Mouse (Mus musculus) retina, adult 2 months (tissue): ENCODE measurements at regions not wholly inside any gene's neighbourhood (a gene's known extent, or its start where the extent isn't known, plus 50 kb on each side); places are given as distances from the start of the nearest gene placed in this dataset.

Experiments
- DNase-seq: peaks from one replicate; pipeline ENCODE4 v3.0.0-alpha.2; 2012; ENCODE audit warnings: low read depth, low spot score

DNA sequence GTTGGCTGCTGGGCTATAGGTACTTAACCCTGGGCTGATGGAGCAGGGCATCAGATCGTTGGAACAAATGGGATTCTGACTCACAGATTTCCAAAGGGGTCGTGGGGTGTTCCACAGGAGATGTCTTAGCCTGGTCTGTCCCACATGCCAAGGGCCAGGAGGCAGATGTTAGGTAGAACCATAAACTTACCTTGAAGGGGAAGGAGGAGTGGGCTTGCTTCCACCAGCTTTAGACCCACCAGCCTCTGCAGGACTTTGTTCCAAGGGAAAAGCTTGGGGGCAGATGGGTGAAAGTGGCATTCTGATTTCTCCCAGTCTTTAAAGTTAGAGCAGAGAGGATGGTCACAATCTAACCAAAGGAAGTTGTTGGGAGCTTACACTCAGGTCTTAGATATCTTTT is 165.7 kb upstream of the Agap1 start:
- no peak for DNase-seq

DNA sequence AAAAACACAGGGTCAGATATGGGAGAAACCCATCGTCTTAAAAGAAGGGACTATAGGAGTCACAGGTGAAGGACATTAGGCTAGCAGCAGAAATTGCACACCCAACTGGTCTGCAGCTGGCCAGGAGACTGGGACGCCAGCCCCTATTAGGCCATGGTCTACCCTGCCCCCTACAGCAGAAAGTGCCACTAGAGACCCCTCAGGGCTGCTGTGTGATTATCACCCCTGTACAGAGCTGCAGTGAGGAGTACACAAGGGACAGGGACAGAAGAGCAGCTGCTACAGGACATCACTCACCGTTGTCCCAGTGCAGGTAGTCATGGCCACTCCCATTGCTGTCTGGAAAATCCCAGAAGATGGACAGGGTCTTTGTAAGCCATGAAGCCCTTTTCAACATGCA is 157.9 kb upstream of the Agap1 start:
- no peak for DNase-seq

DNA sequence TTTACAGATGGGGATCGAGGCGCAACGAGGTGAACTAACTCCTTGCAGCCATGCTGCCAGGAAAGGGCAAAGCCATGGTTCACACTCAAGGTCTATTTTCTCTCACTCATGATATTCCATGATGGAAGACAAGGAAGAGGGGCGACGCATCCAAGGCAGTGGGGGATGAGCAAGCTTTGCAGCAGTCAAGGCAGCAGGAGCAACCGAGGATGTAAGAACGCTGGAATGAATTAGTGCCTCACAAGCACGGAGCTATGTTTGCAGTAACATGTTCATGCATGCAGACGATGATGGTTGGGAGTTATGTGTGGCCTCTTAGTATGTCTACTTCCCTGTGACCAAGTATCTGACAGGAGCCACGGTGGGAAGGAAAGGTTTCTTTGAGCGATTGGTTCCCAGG is 156.8 kb upstream of the Agap1 start:
- no peak for DNase-seq

DNA sequence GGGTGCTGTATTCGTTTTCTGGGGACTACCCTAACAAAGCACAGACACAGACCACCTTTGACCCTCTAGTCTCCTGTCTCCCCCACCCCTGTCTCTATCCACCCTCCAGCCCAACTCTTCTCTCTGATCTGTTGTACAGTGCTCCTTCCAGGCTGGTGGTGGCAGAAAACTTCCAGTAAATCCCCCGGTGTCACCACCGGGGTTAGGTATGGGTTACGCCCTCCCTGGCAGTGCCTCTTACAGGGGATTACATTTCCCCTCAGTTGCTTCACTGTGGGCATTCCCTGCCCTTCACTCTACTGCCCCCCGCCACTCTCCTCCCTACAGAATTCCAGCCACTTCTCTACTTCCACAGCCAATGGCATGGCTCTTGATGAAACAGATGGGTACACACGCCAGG is 153.5 kb upstream of the Agap1 start:
- DNase-seq = no peak

DNA sequence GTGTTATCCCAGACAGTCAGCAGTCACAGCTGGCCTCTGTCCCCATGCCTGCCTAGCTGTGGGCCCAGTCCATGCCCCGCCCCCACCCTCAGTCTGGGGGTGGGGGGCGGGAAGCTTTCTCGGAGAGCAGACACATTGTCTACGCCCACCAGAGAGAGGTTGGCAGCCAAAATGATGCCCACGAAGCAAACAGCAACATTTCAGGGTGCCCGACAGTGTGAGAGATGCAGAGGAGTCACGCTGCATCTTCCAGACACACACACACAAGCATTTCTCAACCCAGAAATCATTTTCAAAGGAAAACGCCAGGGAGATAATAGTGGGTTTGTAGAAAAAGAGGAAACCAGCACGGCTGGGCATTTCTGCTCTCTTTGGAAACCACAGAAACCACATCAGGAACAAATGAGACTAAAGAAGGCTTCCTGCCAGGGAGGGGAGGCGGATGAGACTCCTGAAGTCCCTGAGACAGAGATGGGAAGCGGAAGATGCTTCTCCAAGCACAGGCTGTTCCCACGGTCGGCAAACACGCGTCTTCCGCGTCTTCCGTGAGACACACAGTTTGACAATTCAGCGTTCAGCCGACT is 152.1 kb upstream of the Agap1 start:
- no peak for DNase-seq

DNA sequence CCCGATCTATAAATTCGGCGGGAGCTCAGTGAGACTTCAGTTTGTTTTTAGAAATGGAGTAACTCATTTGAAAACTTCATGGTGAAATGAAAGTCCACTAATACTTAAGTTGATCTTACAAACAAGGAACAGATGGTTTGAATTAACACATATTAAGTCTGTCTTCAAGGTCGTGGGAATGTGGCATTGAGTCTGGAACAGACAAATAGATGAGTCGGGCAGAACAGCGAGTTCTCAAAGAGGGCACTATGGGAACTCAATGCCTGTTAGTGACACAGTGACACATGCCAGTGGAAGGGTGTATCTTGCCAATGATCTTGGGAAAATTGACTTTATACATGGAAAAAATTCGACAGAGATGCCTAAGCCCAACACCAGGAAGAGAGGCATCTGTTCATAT is 149.4 kb upstream of the Agap1 start:
- no peak for DNase-seq

DNA sequence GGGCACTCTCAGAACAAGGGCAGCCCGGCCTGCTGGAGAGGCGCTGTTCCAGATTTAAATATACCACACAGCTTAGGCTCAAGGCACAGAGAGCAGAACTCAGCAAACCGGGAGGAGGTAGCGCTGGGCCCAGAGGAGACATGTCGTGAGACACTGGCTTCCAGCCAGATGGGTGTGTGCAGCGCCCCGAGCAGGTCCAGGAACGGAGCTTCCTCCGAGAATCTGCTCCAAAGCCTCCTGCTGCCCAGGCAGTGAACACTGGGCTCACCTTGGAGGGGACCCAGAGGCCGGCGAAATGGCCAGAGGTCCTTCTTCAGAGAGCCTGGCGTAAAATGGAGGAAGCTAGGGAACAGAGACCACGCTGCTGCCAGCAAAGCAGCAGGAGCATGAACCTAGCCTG is 145.8 kb upstream of the Agap1 start:
- no peak for DNase-seq

DNA sequence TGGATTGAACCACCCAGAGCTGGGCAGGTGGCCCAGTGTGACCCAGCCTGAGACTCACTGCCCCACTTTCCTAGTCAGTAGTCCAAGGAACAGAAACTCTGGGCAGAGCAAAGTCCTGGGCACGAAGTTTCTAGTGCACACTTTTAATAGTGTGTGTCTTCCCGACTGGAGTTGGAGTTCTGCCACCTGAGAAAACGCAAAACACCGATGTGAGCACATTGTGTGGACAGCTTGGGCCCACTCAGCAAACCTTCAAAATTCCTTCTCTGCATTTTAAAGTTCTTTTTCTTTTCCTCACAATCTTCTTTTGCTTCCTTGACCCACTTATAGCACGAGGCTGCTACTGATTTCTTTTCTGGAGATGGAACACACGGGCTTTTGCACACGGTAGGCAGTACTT is 141.5 kb upstream of the Agap1 start:
- DNase-seq = no peak

DNA sequence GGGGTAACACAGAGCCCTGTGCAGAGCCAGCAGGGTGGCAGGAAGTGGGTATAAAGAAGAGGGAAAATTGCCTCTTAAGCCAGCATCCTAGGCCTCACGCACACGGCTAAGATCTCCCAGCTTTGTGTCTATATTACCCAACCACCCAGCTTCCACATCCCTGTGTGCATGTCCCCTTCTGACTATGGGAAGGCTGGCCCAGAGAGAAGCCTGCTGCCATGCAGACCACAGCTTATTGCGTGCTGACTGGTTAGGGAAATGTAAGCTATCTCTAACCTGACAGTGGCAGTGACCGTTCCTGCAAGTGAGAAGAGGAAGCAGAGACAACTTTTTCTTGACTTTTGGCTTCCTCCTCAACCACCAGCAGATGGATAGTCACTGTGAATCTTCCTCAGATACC is 136.7 kb upstream of the Agap1 start:
- no peak for DNase-seq

DNA sequence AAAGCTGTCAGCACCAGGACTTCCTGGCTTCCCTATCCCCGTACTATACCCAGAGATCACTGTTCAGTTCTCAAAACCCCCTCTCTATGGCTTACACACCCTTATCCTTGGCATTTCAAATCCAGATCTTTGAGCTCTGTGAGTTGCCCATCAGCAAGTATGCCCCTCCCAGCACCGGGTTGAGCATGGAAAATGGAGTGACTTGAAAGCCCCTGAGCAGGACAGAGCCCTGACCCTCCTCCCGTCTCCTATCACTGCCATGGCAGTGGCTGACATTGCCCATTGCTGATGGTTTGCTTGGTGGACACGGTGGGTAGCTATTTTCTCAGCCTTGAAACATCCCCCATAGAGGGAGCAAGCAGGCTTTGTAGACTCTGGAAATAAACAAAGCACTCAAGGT is 135.9 kb upstream of the Agap1 start:
- DNase-seq = no peak

DNA sequence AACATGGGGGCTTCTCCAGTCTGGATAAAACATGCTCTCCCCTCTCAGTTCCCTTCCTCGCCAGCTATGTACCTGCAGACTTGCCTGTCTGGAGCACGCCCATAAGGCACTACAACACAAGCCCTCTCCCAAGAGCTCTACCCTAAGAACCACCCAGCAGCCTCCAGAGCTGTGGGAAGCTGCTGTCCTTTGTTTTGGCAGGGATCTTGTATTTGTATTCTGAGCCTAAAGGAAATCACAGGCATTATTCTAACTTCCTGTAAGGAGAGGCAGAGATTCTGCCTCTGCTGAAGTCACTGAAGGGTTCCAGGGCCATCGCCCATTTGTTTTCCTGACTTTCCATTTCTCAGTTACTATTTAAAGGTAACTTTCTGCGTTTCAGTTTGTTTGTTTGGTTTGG is 132.0 kb upstream of the Agap1 start:
- DNase-seq = no peak

DNA sequence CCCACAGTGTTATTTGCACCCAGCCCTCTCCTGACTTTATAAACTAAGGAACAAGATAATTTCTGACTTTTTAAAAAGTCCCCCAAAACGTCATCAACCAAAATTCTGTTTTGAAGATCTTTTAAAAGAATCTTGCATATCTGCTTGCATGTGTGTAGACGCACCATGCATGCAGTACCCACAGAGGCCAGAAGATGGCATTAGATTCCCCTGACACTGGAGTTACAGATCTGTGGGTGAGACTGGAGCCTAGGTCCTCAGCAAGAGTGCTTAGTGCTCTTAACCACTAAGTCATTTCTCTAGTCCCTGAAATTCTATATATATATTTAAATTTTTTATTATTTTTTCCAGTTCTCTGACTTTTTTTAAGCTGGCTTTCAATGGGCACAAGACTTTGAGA is 131.5 kb upstream of the Agap1 start:
- DNase-seq = no peak

DNA sequence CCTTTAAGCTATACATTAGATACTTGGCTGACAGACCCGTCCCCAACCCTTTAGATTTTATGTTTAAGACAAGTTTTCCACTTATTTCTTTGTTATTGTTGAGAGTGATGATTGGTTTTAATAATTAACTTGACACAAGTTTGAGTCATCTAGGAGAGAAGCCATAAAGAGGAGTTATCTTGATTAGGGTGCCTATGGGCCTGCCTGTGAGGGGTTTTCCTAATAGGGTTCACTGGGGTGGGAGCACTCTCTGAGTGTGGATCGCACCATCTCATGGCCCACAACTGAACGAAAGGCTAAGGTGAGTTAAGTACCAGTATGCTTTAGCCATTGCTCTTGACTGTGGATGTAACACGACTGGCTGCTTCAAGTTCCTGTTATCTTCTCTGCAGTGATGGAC is 123.3 kb upstream of the Agap1 start:
- DNase-seq = no peak

DNA sequence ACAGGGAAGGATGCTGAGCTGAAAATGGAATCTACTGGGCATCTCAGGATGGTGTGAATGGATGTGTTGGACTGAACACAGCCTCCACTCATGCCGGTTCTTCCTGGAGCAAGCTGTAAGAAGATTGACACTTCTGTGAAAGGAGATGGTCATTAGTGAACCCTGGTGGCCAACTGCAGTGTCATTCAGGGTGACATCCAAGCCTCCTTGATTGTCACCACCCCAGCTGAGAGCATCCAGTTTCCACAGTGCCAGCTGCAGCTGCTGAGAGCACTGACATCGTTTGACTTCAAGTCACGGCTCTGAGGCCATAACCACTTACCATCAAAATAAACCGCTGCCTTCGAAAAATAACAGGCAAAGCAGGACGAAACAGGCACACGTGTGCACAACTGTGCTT is 121.9 kb upstream of the Agap1 start:
- no peak for DNase-seq

DNA sequence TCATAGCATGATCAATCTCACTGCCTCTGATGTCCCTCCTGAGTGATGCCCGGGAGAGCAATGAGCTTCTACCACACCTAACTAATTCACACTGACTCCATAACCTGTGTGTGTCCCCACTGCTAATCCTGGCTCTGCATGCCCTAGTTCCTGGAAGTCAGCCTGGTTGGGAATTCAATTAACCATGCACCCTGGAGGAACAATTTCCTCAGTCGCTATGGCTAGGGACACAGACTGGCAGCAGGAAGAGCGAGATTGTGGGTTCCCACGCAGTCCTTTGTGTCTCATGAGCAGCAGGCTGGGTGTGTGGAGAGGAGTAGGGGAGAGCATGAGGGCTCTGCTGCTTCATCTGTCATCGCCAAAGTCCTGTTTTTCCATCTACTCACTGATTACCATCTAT is 116.7 kb upstream of the Agap1 start:
- no peak for DNase-seq

DNA sequence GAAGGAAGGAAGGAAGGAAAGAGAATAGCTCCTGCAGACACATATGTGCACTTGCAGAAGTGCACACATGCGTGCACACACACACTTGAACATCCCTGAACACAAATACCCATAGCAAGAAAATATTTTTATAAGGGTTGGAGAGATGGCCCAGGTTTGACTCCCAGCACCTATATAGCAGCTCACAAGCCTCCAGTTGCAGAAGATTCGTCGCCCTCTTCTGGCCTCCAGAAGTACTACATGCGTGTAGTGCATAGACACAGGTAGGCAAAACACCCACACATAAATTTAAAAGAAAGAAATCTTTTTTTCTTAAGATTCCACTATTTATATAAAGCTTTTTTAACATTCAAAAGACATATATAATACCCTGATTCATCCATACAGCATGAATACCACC is 111.8 kb upstream of the Agap1 start:
- no peak for DNase-seq

DNA sequence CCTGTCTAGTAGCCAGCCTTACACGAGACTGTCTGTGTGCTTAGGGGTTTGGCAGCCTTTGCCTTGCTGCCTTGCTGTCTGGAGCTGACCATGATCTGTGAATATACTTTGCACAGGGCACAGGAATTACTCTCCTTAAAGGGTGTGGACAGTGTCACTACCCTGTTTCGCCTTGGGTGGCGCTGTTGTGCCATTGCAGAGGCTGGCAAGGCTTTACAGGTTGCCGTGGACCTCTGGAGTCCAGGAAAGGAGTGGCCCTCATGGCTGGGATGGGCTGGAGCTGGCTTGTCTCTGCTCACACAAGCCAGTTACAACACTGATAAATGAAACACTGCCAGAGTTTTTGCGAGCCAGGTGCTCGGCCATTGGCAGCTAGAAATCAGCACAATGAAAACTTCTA is 110.1 kb upstream of the Agap1 start:
- no peak for DNase-seq

DNA sequence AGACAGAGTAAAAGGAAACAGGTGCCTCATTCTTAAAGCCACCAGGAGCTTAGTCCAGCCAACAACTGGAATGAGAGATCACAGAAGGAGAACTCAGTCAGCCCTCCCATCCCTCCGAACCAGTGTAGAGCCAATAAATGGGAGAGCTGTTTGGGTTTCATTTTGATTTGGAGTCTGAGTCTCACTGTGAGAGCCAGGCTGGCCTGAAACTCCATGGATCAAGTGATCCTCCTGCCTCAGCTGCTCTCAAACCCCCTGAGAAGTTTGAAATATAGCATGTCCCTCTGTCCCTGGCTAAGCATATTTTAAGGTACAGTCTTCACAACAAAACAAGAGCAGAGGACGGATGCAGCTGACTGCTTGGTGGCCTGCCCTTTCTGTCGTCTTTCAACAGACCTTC is 107.3 kb upstream of the Agap1 start:
- no peak for DNase-seq

DNA sequence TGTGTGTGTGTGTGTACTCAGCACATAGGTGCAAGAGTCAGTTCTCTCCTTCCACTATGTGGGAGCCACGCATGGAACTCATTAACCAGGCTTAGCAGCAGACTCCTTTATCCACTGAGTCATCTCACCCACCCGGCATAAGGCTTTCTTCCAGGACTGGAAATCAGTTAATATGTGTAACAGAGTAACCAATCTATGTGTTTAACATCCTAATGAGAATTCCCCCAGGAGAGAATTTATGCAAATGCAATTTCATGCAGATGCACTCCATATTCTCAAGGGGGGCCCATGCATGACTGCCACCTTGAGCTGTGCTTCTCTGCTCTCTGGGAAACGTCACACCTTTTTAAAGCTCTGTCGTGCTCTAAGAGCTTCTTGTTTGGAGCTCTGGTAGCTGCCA is 101.7 kb upstream of the Agap1 start:
- no peak for DNase-seq

DNA sequence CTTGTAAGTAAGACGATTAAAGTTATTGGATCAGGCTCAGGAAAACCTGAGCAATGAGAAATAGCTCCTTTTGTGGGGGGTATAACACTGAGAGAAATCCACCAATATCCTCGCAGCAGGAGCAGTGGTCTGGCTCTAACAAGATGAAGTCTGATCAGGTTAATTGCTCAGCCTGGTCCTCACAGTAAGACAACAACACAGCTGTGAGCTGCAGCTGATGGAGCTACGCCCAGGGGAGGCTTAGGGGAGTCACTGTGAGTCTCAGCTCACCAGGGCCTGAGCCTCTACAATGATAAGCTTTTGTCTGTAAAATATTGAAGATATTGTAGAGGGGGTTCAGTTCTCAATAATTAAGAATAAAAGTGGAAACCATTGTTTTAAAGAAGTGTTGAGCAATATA is 95.3 kb upstream of the Agap1 start:
- DNase-seq = no peak

DNA sequence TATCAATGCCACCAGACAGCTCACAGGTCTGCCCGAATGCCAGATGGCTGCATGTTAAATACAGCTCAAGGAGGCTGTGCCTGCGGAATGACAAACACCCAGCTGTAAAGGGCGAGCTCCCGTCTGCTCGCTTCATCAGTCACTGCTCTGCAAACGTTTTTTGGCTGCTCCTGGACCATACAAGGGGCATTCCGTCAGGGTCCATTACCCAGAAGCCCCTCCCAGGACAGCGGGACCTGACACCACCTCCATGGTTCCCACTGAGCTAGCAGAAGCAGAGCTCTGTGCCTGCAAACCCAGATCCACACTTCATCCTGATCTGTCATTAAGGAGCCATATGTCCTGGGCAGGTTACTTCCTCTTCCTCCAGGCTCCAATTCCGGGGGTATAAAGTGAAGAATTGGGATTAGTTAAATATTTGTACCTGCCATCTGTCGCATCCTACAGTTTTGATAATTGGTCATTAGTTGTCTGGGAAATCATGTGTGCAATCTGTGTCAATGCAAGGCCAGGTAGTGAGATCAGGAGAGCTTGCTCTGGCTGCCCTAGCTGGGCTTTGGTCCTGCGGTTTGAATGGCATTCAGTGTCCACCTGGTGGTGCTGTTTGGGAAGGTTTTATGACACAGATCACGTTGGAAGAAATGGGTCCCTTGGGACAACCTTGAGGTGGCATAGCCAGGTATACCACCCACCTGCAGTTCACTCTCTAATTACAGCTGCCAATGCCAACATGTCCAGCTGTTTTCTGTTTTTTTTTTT is 89.9 kb upstream of the Agap1 start:
- DNase-seq = no peak

DNA sequence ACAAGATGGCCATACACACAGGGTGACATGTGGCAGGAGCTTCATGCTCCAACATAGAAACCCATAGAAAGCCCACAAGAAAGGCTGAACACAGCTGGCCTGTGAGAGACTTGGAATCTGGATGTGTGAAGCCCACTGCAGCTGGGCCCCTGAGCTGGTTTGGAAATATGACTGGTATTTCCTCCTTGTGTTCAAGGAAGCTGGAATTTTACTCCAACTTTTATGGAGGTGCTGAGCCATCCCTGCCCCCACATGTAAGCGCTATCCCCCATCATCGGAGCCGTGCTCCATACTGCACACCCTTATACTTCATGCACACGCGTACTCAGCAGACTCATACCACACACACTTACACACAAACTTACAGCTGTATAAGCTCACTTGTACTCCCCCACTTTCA is 87.7 kb upstream of the Agap1 start:
- no peak for DNase-seq

DNA sequence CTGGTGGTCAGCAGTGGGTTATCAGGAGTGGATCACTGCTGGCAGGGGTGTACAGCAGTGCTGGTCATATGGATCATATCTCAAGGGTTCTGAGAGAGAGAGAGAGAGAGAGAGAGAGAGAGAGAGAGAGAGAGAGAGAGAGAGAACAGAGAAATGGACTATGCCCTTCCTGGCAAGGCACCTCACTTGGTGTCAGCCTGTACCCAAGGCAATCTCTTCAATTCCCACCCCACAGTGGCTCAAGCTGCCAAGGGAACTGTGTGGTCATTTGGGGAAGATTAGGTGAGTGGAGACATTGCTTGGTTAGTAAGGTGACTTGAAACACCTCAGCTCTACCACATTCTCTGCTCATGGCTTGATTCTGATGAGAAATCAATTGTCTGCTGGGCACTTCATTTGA is 80.8 kb upstream of the Agap1 start:
- DNase-seq = no peak

DNA sequence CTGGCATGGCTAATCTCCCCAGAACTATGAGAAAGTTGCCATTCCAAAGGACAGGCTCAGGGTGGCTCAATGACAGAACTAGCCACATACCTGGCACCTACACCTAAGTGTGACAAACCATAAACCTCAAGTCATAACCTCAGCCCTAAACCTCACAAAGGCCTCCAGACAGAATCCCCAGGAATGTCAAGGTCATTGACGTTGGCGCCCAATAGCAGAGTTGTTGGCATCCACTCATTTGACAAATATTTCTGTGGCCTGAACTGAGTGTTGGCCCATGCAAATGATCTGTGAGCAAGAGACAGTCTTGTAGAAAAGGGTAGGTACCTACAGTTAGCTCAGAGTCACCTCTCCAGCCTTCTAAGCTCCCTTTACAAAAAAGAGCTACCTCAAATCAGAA is 80.3 kb upstream of the Agap1 start:
- no peak for DNase-seq
